Comparison of ENCODE assay signal across 15 mouse cellular contexts in the genomic region with DNA sequence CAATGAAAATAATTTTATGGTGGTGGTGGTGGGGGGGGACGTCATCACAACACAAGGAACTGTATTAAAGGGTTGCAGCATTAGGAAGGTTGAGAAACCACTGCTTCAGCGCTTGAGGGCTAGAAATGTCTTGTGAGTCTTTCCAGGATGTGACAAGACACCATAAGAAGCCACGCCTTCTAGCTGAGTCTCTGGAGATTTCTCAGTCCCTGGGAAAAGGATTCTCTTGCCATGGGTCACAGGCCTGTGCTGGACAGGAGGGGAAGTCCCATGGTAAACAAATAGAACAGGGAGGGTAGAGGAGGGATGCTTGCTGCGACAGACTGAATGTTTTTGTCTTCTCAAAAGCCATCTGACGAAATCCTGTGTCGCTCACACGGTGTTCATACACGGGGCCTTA. TPM values are rescaled to one million over a fixed set of nuclear protein-coding genes. Genes with fewer than 3 reads are reported as not detected.
DNase-seq lines count a peak whose midpoint lies in the region; ATAC-seq and TF ChIP-seq lines count a peak whose summit lies in the region.
"Had no signal": no experiment of that assay in that cellular context is flagged by ENCODE, and none has a peak within 500 bp of the region (broad histone marks: within the 10 kb centered on the region; RNA-seq: fewer than 3 reads in every experiment).

No protein-coding gene starts in this region.

- no peak overlapping the region for H3K4me2 ChIP-seq in heart, embryonic 11.5 days
- H3K4me2 ChIP-seq in lung, postnatal 0 days (replicated peaks; ENCODE audit: low read depth, low read length) = no peak overlapping the region
- H3K4me2 ChIP-seq: embryonic facial prominence, embryonic 15.5 days; liver, embryonic 12.5 days; neural tube, embryonic 15.5 days had no signal

- no peak for ATAC-seq in heart, embryonic 11.5 days (replicated peaks; ENCODE audit: insufficient number of reproducible peaks, low FRiP score, low TSS enrichment)
- ATAC-seq in lung, postnatal 0 days = peak; percentile 62
- ATAC-seq: forebrain, postnatal 0 days; liver, embryonic 12.5 days had no signal

- H3K27me3 ChIP-seq in heart, embryonic 11.5 days (ENCODE audit: control insufficient read depth, insufficient read depth, low read length) = no peaks in the 10 kb centered on the region
- H3K27me3 ChIP-seq in lung, postnatal 0 days (replicated peaks; ENCODE audit: insufficient read depth, low read length) = no peaks in the 10 kb centered on the region
- no peaks in the 10 kb centered on the region for H3K27me3 ChIP-seq in embryonic facial prominence, embryonic 10.5 days (replicated peaks; ENCODE audit: low read depth, poor library complexity, severe bottlenecking)
- H3K27me3 ChIP-seq in midbrain, embryonic 10.5 days (ENCODE audit: low read depth, poor library complexity, severe bottlenecking) = no peaks in the 10 kb centered on the region
- H3K27me3 ChIP-seq: embryonic facial prominence, embryonic 15.5 days; neural tube, embryonic 15.5 days had no signal

- H3K9ac ChIP-seq in heart, embryonic 11.5 days (ENCODE audit: low read depth, low read length) = no peak overlapping the region
- no peak overlapping the region for H3K9ac ChIP-seq in lung, postnatal 0 days (replicated peaks; ENCODE audit: low read depth)
- H3K9ac ChIP-seq: embryonic facial prominence, embryonic 15.5 days; forebrain, postnatal 0 days; liver, embryonic 12.5 days; neural tube, embryonic 15.5 days had no signal

- no peaks in the 10 kb centered on the region for H3K36me3 ChIP-seq in heart, embryonic 11.5 days (ENCODE audit: control insufficient read depth, insufficient read depth, low read length)
- H3K36me3 ChIP-seq in lung, postnatal 0 days (ENCODE audit: insufficient read depth, low read length) = no peaks in the 10 kb centered on the region
- no peaks in the 10 kb centered on the region for H3K36me3 ChIP-seq in embryonic facial prominence, embryonic 10.5 days (replicated peaks)
- no peaks in the 10 kb centered on the region for H3K36me3 ChIP-seq in midbrain, embryonic 10.5 days
- H3K36me3 ChIP-seq: embryonic facial prominence, embryonic 15.5 days; liver, embryonic 12.5 days; neural tube, embryonic 15.5 days had no signal

- no peak overlapping the region for H3K27ac ChIP-seq in heart, embryonic 11.5 days (ENCODE audit: low read depth, low read length)
- peak overlapping the region; percentile 90 for H3K27ac ChIP-seq in embryonic fibroblast, embryonic 13.5 days (ENCODE audit: insufficient read depth, low read length)
- peak overlapping the region; percentile 55; the same call in 1 of the 2 replicates for H3K27ac ChIP-seq in lung, postnatal 0 days (ENCODE audit: low read length)
- no peak overlapping the region for H3K27ac ChIP-seq in embryonic facial prominence, embryonic 10.5 days (replicated peaks)
- no peak overlapping the region for H3K27ac ChIP-seq in midbrain, embryonic 10.5 days (replicated peaks)
- H3K27ac ChIP-seq: embryonic facial prominence, embryonic 15.5 days; liver, embryonic 12.5 days; neural tube, embryonic 15.5 days had no signal

- no peak overlapping the region for H3K4me3 ChIP-seq in heart, embryonic 11.5 days (ENCODE audit: low read depth, low read length)
- no peak overlapping the region for H3K4me3 ChIP-seq in embryonic fibroblast, embryonic 13.5 days (ENCODE audit: insufficient read depth, low read length)
- H3K4me3 ChIP-seq in lung, postnatal 0 days (ENCODE audit: low read depth, low read length) = no peak overlapping the region
- no peak overlapping the region for H3K4me3 ChIP-seq in embryonic facial prominence, embryonic 10.5 days
- H3K4me3 ChIP-seq in midbrain, embryonic 10.5 days = no peak overlapping the region
- H3K4me3 ChIP-seq: embryonic facial prominence, embryonic 15.5 days; liver, embryonic 12.5 days; neural tube, embryonic 15.5 days had no signal

- WGBS in heart, embryonic 11.5 days (ENCODE audit: insufficient replicate concordance) = 75% methylated on average over 8 of the region's 8 CpGs
- WGBS in lung, postnatal 0 days = 56% methylated on average over 8 of the region's 8 CpGs
- 83% methylated on average over 8 of the region's 8 CpGs for WGBS in embryonic facial prominence, embryonic 10.5 days
- 88% methylated on average over 8 of the region's 8 CpGs for WGBS in midbrain, embryonic 10.5 days

- DNase-seq in heart, adult 18-20 months = peak; percentile 54 to 74
- DNase-seq in 3T3-L1 (ENCODE audit: low read depth, low spot score) = peak; percentile 89
- peak; percentile 74 for DNase-seq in lung, postnatal 0 days (ENCODE audit: low spot score)
- no peak for DNase-seq in embryo, embryonic 11 days
- no peak for DNase-seq in embryonic facial prominence, embryonic 10.5 days (ENCODE audit: low spot score)
- no peak for DNase-seq in midbrain, embryonic 10.5 days (ENCODE audit: low spot score)
- DNase-seq: adrenal gland, postnatal 36 days; cerebellum, adult 9-11 months; forebrain, postnatal 0 days; midbrain, embryonic 14.5 days had no signal

- TF ChIP-seq POLR2A in embryonic fibroblast, embryonic 13.5 days (IDR thresholded peaks at IDR 0.05; ENCODE audit: low read depth, low read length) = no peak

- TF ChIP-seq EP300 in lung, postnatal 0 days (IDR thresholded peaks at IDR 0.05) = peak; percentile 66

- no peak for TF ChIP-seq CTCF in embryonic fibroblast, embryonic 13.5 days (IDR thresholded peaks at IDR 0.05; ENCODE audit: borderline replicate concordance, insufficient read depth, low read length)
- TF ChIP-seq CTCF in lung, postnatal 0 days (IDR thresholded peaks at IDR 0.05) = no peak

- H3K9me3 ChIP-seq in heart, embryonic 11.5 days (replicated peaks; ENCODE audit: control insufficient read depth, low read length) = no peaks in the 10 kb centered on the region
- no peaks in the 10 kb centered on the region for H3K9me3 ChIP-seq in lung, postnatal 0 days (ENCODE audit: low read length)
- H3K9me3 ChIP-seq in embryonic facial prominence, embryonic 10.5 days = no peaks in the 10 kb centered on the region
- no peaks in the 10 kb centered on the region for H3K9me3 ChIP-seq in midbrain, embryonic 10.5 days (replicated peaks)
- H3K9me3 ChIP-seq: embryonic facial prominence, embryonic 15.5 days; liver, embryonic 12.5 days; neural tube, embryonic 15.5 days had no signal

- peaks cover 7% of the 10 kb centered on the region for H3K4me1 ChIP-seq in heart, embryonic 11.5 days (ENCODE audit: control insufficient read depth, insufficient read depth, low read length)
- H3K4me1 ChIP-seq in embryonic fibroblast, embryonic 13.5 days (ENCODE audit: control insufficient read depth, insufficient read depth, low read length) = peaks cover 26% of the 10 kb centered on the region
- peaks cover 6% of the 10 kb centered on the region; the same call in 1 of the 2 replicates for H3K4me1 ChIP-seq in lung, postnatal 0 days (ENCODE audit: insufficient read depth, low read depth, low read length)
- peaks cover 41% of the 10 kb centered on the region for H3K4me1 ChIP-seq in embryonic facial prominence, embryonic 10.5 days
- peaks cover 13% of the 10 kb centered on the region; the same call in 1 of the 2 replicates for H3K4me1 ChIP-seq in midbrain, embryonic 10.5 days
- H3K4me1 ChIP-seq: neural tube, embryonic 15.5 days had no signal

RNA-seq across cellular contexts. Expression of a gene that starts 37.0 kb away (rescaled TPM):
- total RNA-seq in heart, adult 18-20 months (2021) = 100 to 1,000 TPM; 291 to 304 TPM
- polyA plus RNA-seq in heart, embryonic 11.5 days (2014; fragmentation: Nextera tagmentation; extraction: Ambion mirVana) = 284 and 293 TPM in 2 replicates
- polyA plus RNA-seq in embryonic fibroblast, embryonic 13.5 days (2011; ENCODE audit: insufficient read length, low read depth, missing spikeins) = 229 and 271 TPM in 2 replicates
- polyA plus RNA-seq in lung, postnatal 0 days (2015; fragmentation: Nextera tagmentation; extraction: Ambion mirVana) = 121 and 122 TPM in 2 replicates
- polyA plus RNA-seq in embryonic facial prominence, embryonic 10.5 days (2016; fragmentation: Nextera tagmentation; extraction: Ambion mirVana) = 287 and 289 TPM in 2 replicates
- polyA plus RNA-seq in midbrain, embryonic 10.5 days (2016; fragmentation: Nextera tagmentation; extraction: Ambion mirVana) = 285 and 291 TPM in 2 replicates

RNA-seq across cellular contexts. Expression of a gene that starts 49.8 kb away (rescaled TPM):
- 100 to 1,000 TPM; 117 to 119 TPM for total RNA-seq in heart, adult 18-20 months (2021)
- 30.4 and 31.8 TPM in 2 replicates for polyA plus RNA-seq in heart, embryonic 11.5 days (2014; fragmentation: Nextera tagmentation; extraction: Ambion mirVana)
- polyA plus RNA-seq in embryonic fibroblast, embryonic 13.5 days (2011; ENCODE audit: insufficient read length, low read depth, missing spikeins) = 718 and 1,071 TPM in 2 replicates
- polyA plus RNA-seq in lung, postnatal 0 days (2015; fragmentation: Nextera tagmentation; extraction: Ambion mirVana) = 59.3 and 67.3 TPM in 2 replicates
- polyA plus RNA-seq in embryonic facial prominence, embryonic 10.5 days (2016; fragmentation: Nextera tagmentation; extraction: Ambion mirVana) = 45.7 and 46.9 TPM in 2 replicates
- polyA plus RNA-seq in midbrain, embryonic 10.5 days (2016; fragmentation: Nextera tagmentation; extraction: Ambion mirVana) = 29.0 and 29.4 TPM in 2 replicates

Comparison
In these comparisons a context has a peak if more than half of its experiments do, and no peak if none do; other contexts are left out.
1. DNase-seq: peak in heart, adult 18-20 months (2 of 2), 3T3-L1 (single experiment) and lung, postnatal 0 days (single experiment); none in embryo, embryonic 11 days (single experiment), embryonic facial prominence, embryonic 10.5 days (single experiment) and midbrain, embryonic 10.5 days (single experiment).
2. H3K27ac ChIP-seq: peak in embryonic fibroblast, embryonic 13.5 days (single experiment) and lung, postnatal 0 days (single experiment); none in heart, embryonic 11.5 days (single experiment), embryonic facial prominence, embryonic 10.5 days (single experiment) and midbrain, embryonic 10.5 days (single experiment).
3. RNA of a gene that starts 49.8 kb away (polyA plus RNA-seq): 718 to 1,071 TPM in embryonic fibroblast, embryonic 13.5 days; 59.3 to 67.3 TPM in lung, postnatal 0 days, 45.7 to 46.9 TPM in embryonic facial prominence, embryonic 10.5 days, 30.4 to 31.8 TPM in heart, embryonic 11.5 days and 29.0 to 29.4 TPM in midbrain, embryonic 10.5 days; every median in the first group is over 10 times any median in the second.